Mouse (Mus musculus): Measurements from ENCODE around the gene Hes6. TPM values are rescaled to one million over a fixed set of nuclear protein-coding genes. Genes with fewer than 3 reads are reported as not detected.

Gene Hes6
- polyA plus RNA-seq, 1 experiment from 2014 or later: 98.7 TPM

DNA sequence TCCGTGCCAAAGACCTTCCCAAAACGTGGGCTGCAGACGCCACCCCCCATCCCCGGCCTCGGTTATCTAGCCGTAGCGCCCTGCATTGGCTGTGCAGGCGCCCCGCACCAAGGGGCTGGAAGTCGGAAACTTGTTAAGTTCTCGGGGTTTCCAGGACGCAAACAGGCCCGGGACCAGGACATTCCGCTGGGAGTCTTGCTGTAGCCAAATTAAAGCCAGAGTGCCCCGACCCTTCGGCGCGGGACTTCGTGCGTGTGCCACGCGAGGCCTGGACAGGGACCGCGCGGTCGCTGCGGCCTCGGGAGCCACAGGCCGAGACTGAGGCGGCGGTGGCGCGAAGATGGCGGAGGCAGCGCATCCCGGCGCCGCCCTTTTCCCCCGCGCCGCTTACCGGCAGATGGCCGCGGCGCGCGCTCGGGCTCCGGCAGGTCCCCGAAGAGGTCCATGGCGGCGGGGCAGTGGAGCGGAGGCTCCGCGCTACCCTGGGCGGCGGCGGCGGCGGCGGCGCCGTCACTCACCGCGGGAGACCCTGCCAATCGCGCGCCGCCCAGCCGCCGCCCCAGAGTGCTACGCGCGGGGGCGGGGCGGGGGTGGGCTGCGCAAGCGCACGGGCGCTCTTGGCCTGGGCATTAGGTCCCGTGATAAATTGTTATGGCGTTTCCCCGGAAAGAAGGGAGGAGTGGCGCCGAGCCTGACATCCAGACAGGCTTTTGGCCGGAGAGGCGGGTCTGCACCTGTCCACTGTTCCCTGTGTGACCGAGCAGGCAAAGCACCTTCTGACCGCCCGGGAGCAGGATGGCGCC, 15.4 kb downstream of the Hes6 start, which contains the start of gene Ilkap:
TSS of gene Ilkap (minus strand) at position 556 of the 803 bp plus-strand sequence.
- H3K4me2 ChIP-seq (ENCODE audit: low read depth, low read length): peak within 1 kb of the TSS; percentile 91
- WGBS: under 1% methylated on average over 77 of the region's 91 CpGs

DNA sequence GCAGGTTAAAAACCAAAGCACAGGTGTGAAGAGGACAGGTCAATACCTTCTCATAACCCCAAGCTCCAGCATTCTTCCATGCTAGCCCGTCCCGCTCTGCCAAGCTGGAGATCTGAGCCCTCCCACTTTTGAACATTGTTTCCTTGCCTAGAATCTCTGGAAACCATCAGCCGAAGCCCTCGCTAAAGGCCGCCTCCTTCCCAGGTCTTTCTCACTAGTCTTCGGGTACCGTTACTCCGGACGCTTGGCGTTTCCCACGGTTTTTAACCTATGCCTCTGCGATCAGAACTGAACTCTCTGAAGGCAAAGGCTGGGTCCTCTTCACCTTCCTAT, 15.9 kb downstream of the Hes6 start:
- Histone ChIP-seq H3K4me2 (ENCODE audit: low read depth, low read length) (peak overlapping the region; percentile 91), H3K9me3 (ENCODE audit: control insufficient read depth, low read length) (no peaks in the 10 kb centered on the region), H3K27me3 (replicated peaks; ENCODE audit: control insufficient read depth, insufficient read depth, low read length) (no peaks in the 10 kb centered on the region), H3K27ac (ENCODE audit: low read length) (peak overlapping the region; percentile 73), H3K4me1 (ENCODE audit: control insufficient read depth, insufficient read depth, low read length) (peaks cover 10% of the 10 kb centered on the region), H3K9ac (ENCODE audit: low read depth, low read length) (peak overlapping the region; percentile 93), H3K4me3 (ENCODE audit: low read length) (peak overlapping the region; percentile 90), H3K36me3 (ENCODE audit: control insufficient read depth, insufficient read depth, low read length) (no peaks in the 10 kb centered on the region)
- WGBS: 2% methylated on average over 12 of the region's 12 CpGs
- ATAC-seq: no peak

More for the DNA sequence above, 15.4 kb downstream of the Hes6 start, which contains the start of gene Ilkap:
- no peaks in the 10 kb centered on the region for H3K36me3 ChIP-seq (ENCODE audit: control insufficient read depth, insufficient read depth, low read length)
- H3K4me3 ChIP-seq (ENCODE audit: low read length): peak within 1 kb of the TSS; percentile 90
- H3K9me3 ChIP-seq (ENCODE audit: control insufficient read depth, low read length): no peaks in the 10 kb centered on the region
- no peaks in the 10 kb centered on the region for H3K27me3 ChIP-seq (replicated peaks; ENCODE audit: control insufficient read depth, insufficient read depth, low read length)
- peak within 1 kb of the TSS; percentile 93 for H3K9ac ChIP-seq (ENCODE audit: low read depth, low read length)
- H3K4me1 ChIP-seq (ENCODE audit: control insufficient read depth, insufficient read depth, low read length): peaks cover 10% of the 10 kb centered on the region
- peak; percentile 98 for ATAC-seq
- H3K27ac ChIP-seq (ENCODE audit: low read length): peak within 1 kb of the TSS; percentile 73

DNA sequence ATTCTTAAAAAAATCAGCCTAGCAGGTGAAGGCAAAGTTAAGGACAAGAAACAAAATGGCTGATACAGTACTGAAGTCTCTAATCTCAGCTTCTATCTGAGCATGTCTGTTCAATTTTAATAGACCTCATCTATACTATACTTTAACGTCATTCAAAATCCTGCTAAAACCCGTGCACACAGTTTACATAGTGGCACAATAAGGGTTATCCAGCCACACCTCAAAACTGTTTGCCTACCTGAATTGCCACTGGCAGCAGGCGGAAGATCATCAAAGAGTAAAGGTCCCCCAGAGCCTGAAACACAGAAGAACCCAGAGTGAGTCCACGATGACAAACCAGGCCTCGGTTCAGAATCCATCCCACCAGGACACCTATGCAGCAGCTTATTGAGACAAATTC, 23.5 kb downstream of the Hes6 start:
- peak; percentile 88 for ATAC-seq
- WGBS: 65% methylated on average over 5 of the region's 5 CpGs
- Histone ChIP-seq H3K9me3 (ENCODE audit: control insufficient read depth, low read length) (no peaks in the 10 kb centered on the region), H3K27ac (ENCODE audit: low read length) (no peak overlapping the region; the same call in 1 of the 2 replicates), H3K4me1 (ENCODE audit: control insufficient read depth, insufficient read depth, low read length) (peaks cover 9% of the 10 kb centered on the region; the same call in 1 of the 2 replicates), H3K4me2 (ENCODE audit: low read depth, low read length) (no peak overlapping the region), H3K9ac (ENCODE audit: low read depth, low read length) (no peak overlapping the region), H3K36me3 (ENCODE audit: control insufficient read depth, insufficient read depth, low read length) (peaks cover 10% of the 10 kb centered on the region), H3K27me3 (replicated peaks; ENCODE audit: control insufficient read depth, insufficient read depth, low read length) (no peaks in the 10 kb centered on the region), H3K4me3 (ENCODE audit: low read length) (no peak overlapping the region)

DNA sequence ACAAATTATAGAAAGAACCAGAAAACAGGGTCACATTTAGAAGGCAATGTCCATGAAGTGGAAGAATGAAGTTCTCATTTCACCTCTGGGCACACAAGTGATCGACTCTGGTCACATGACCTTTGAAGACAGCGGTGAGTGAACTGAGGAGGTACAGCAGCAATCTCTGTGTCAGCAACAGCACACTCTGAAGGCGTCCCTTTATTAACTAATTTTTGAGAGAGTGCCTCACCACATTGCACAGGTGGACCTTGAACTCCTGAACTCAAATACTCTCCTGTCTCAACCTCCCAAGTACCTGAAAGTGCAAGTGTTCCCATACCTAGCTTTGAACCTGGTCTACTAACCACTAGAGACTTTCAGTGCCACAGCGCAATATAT, 32.8 kb downstream of the Hes6 start:
- H3K4me1 ChIP-seq (ENCODE audit: control insufficient read depth, insufficient read depth, low read length): no peaks in the 10 kb centered on the region
- no peaks in the 10 kb centered on the region for H3K27me3 ChIP-seq (replicated peaks; ENCODE audit: control insufficient read depth, insufficient read depth, low read length)
- no peak overlapping the region for H3K27ac ChIP-seq (ENCODE audit: low read length)
- no peak overlapping the region for H3K4me2 ChIP-seq (ENCODE audit: low read depth, low read length)
- H3K9me3 ChIP-seq (ENCODE audit: control insufficient read depth, low read length): no peaks in the 10 kb centered on the region
- peaks cover 23% of the 10 kb centered on the region; the same call in 1 of the 2 replicates for H3K36me3 ChIP-seq (ENCODE audit: control insufficient read depth, insufficient read depth, low read length)
- H3K9ac ChIP-seq (ENCODE audit: low read depth, low read length): no peak overlapping the region
- peak; percentile 37; the same call in 1 of the 2 replicates for ATAC-seq
- no peak overlapping the region for H3K4me3 ChIP-seq (ENCODE audit: low read length)
- WGBS: 85% methylated on average over 4 of the region's 4 CpGs

DNA sequence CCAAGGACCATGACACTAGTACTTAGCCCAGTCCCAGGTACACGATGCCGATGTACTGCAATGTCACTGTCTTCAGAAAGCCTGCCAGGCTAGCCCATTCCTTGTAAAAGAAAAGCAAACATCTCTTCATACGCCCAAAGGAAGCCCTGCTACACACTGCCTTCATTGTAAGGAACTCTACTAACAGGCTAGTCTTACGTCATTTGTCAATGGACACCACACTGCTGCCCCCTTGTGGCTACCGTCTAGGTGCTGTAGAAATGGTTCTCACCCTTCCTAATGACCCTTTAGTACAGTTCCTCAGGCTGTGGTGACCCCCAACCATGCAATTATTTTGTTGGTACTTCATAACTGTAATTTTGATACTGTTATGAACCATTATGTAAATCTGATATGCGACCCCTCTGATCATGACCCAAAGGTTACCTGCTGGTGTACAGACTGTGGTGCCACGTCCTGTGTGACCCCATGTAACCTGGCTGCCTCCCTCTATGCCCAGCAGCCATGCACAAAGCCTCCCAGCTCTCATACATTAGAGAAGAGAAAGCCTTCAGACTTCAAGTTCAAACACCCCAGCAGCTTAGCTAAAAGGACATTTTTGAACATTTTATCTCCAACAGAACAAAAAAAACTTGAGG, 33.3 kb downstream of the Hes6 start:
- Histone ChIP-seq H3K4me2 (ENCODE audit: low read depth, low read length) (no peak overlapping the region), H3K27ac (ENCODE audit: low read length) (no peak overlapping the region), H3K36me3 (ENCODE audit: control insufficient read depth, insufficient read depth, low read length) (peaks cover 27% of the 10 kb centered on the region), H3K9ac (ENCODE audit: low read depth, low read length) (no peak overlapping the region), H3K9me3 (ENCODE audit: control insufficient read depth, low read length) (no peaks in the 10 kb centered on the region), H3K4me1 (ENCODE audit: control insufficient read depth, insufficient read depth, low read length) (no peaks in the 10 kb centered on the region), H3K4me3 (ENCODE audit: low read length) (no peak overlapping the region), H3K27me3 (replicated peaks; ENCODE audit: control insufficient read depth, insufficient read depth, low read length) (no peaks in the 10 kb centered on the region)
- WGBS: 53% methylated on average over 7 of the region's 7 CpGs
- peak; percentile 70 for ATAC-seq

DNA sequence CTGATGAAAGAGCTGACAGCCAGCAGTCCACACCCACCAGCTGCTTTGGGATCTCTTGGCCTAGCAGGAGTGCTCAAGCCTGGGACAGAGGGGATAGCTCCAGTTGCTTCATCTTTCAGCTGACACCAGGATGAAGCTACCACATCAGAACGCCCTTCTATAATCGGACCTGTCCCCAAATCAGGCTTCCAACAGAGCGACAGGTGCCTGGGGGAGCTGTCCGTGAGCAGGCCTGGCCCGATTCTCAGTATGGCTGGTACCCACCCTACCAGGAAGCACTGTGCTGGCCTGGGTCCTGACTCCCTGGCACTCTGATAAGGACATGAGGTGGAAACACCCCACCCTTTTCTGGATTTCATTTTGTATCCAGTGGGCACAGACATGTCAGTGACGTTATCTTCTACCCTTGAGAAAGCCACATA, 40.4 kb downstream of the Hes6 start:
- Histone ChIP-seq H3K36me3 (ENCODE audit: control insufficient read depth, insufficient read depth, low read length) (peaks cover 41% of the 10 kb centered on the region), H3K4me3 (ENCODE audit: low read length) (no peak overlapping the region), H3K9ac (ENCODE audit: low read depth, low read length) (no peak overlapping the region), H3K4me1 (ENCODE audit: control insufficient read depth, insufficient read depth, low read length) (peaks cover 21% of the 10 kb centered on the region), H3K9me3 (ENCODE audit: control insufficient read depth, low read length) (no peaks in the 10 kb centered on the region), H3K27ac (ENCODE audit: low read length) (no peak overlapping the region), H3K4me2 (ENCODE audit: low read depth, low read length) (no peak overlapping the region), H3K27me3 (replicated peaks; ENCODE audit: control insufficient read depth, insufficient read depth, low read length) (no peaks in the 10 kb centered on the region)
- no peak for ATAC-seq
- WGBS: 87% methylated on average over 6 of the region's 6 CpGs

DNA sequence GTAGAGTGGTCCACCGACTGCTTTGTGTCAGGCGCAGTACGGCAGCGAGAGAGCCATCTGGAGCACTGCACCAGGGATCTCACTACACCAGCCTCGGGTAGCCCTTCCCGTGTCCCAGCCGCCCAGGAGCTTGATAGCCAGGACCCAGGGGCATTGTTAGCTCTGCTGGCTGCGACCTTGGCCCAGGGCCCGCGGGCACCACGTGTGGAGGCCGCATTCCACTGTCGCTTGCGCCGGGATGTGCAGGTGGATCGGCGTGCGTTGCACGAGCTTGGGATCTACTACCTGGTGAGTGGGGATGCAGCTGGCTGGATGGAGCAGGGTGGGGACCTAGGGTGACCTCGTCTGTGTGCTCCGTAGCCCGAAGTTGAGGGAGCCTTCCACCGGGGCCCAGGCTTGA, 43.8 kb downstream of the Hes6 start:
- Histone ChIP-seq H3K4me1 (ENCODE audit: control insufficient read depth, insufficient read depth, low read length) (peaks cover 28% of the 10 kb centered on the region), H3K27me3 (replicated peaks; ENCODE audit: control insufficient read depth, insufficient read depth, low read length) (no peaks in the 10 kb centered on the region), H3K27ac (ENCODE audit: low read length) (peak overlapping the region; percentile 77), H3K36me3 (ENCODE audit: control insufficient read depth, insufficient read depth, low read length) (peaks cover 22% of the 10 kb centered on the region), H3K9ac (ENCODE audit: low read depth, low read length) (peak overlapping the region; percentile 53), H3K4me3 (ENCODE audit: low read length) (no peak overlapping the region), H3K4me2 (ENCODE audit: low read depth, low read length) (peak overlapping the region; percentile 4; the same call in 1 of the 2 replicates), H3K9me3 (ENCODE audit: control insufficient read depth, low read length) (no peaks in the 10 kb centered on the region)
- 75% methylated on average over 23 of the region's 23 CpGs for WGBS
- no peak; the same call in 1 of the 2 replicates for ATAC-seq

DNA sequence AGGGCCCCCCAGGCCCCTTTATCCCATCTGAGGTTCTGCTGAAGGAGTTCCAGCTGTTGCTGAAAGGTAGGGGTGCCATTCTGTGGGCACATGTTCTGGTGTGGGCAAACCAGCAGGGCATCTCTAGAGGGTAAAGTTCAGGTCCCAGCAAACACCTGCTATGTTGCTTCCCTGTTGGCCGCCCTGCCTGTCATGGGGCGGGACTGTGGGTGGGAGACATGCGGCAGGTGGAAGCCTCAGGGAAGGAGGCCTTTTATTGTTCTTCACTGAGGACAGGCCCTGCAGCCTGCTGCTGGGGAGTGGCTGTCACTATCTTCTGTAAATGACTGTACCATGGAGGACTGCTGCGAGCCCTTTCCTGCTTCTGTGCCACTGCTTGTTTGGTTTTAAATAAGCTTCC, 44.4 kb downstream of the Hes6 start:
- peaks cover 28% of the 10 kb centered on the region for H3K4me1 ChIP-seq (ENCODE audit: control insufficient read depth, insufficient read depth, low read length)
- no peak overlapping the region for H3K4me3 ChIP-seq (ENCODE audit: low read length)
- H3K27ac ChIP-seq (ENCODE audit: low read length): peak overlapping the region; percentile 83
- peak overlapping the region; percentile 4; the same call in 1 of the 2 replicates for H3K4me2 ChIP-seq (ENCODE audit: low read depth, low read length)
- peaks cover 22% of the 10 kb centered on the region for H3K36me3 ChIP-seq (ENCODE audit: control insufficient read depth, insufficient read depth, low read length)
- peak; percentile 86 for ATAC-seq
- H3K9ac ChIP-seq (ENCODE audit: low read depth, low read length): peak overlapping the region; percentile 53; the same call in 1 of the 2 replicates
- WGBS: 46% methylated on average over 4 of the region's 4 CpGs
- H3K9me3 ChIP-seq (ENCODE audit: control insufficient read depth, low read length): no peaks in the 10 kb centered on the region
- no peaks in the 10 kb centered on the region for H3K27me3 ChIP-seq (replicated peaks; ENCODE audit: control insufficient read depth, insufficient read depth, low read length)

DNA sequence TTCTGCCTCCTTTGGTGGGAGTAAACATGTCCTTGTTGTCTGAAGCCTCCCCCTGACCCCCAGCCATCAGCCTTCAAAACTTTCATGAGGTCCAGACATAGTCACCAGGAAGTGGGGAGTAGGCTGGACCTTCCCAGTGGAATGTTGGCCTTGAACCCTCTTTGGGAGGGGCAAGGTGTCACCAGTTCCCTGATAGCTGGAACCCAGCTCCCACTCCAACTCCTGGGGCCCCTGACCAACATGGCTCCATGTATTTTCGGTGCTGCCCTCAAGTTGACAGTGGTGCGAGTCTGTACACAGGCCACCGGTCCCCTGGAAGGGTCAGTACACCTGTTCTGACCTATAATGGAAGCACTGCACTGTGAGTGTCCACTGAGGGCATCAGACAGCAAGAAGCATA, 46.5 kb downstream of the Hes6 start:
- Histone ChIP-seq H3K4me1 (ENCODE audit: control insufficient read depth, insufficient read depth, low read length) (peaks cover 28% of the 10 kb centered on the region), H3K27me3 (replicated peaks; ENCODE audit: control insufficient read depth, insufficient read depth, low read length) (no peaks in the 10 kb centered on the region), H3K27ac (ENCODE audit: low read length) (peak overlapping the region; percentile 5; the same call in 1 of the 2 replicates), H3K9ac (ENCODE audit: low read depth, low read length) (no peak overlapping the region), H3K4me2 (ENCODE audit: low read depth, low read length) (peak overlapping the region; percentile 94), H3K9me3 (ENCODE audit: control insufficient read depth, low read length) (no peaks in the 10 kb centered on the region), H3K4me3 (ENCODE audit: low read length) (peak overlapping the region; percentile 67), H3K36me3 (ENCODE audit: control insufficient read depth, insufficient read depth, low read length) (peaks cover 6% of the 10 kb centered on the region; the same call in 1 of the 2 replicates)
- WGBS: 93% methylated on average over 3 of the region's 3 CpGs
- ATAC-seq: no peak

Data from intestine, embryonic 16.5 days (tissue).